Mouse (Mus musculus) common myeloid progenitor, adult 5-6 weeks (primary cell): ENCODE results near the gene St3gal6. TPM values are rescaled to one million over a fixed set of nuclear protein-coding genes. Genes with fewer than 3 reads are reported as not detected.

Experiments
- ATAC-seq: replicated peaks from 2 replicates; pipeline ENCODE4 v1.8.0; 2016; ENCODE audit warnings: low read depth, mild to moderate bottlenecking, moderate TSS enrichment, inconsistent platforms; ENCODE audit not compliant: poor library complexity, severe bottlenecking
- total RNA-seq: library from RNA; stranded (forward); fragments of 200-1000, 187-1606 nt; gene quantifications from 2 replicates; pipeline ENCODE4 v1.2.3, GENCODE M21; 2017

The St3gal6 gene
- total RNA-seq, 1 experiment from 2014 or later, result 18.1 TPM

DNA sequence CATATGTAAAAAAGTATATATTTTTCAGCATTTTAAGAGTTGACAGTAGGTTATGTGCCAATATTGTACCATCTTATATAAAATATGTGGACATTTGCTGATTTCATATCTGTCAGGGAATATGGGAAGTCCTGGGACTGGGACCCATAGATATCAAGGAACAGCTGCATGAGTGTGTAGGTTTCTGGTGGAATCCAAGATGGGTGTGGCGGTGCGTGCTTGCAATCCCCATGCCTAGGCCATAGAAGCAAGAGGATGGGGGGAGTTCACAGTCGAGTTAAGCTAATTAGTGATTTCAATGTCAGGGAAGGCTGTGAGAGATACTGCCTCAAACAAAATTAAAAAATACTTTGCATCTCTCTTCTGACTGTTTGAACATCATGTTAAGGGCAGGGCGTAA lies 75.0 kb downstream of the St3gal6 start:
- no peak for ATAC-seq

DNA sequence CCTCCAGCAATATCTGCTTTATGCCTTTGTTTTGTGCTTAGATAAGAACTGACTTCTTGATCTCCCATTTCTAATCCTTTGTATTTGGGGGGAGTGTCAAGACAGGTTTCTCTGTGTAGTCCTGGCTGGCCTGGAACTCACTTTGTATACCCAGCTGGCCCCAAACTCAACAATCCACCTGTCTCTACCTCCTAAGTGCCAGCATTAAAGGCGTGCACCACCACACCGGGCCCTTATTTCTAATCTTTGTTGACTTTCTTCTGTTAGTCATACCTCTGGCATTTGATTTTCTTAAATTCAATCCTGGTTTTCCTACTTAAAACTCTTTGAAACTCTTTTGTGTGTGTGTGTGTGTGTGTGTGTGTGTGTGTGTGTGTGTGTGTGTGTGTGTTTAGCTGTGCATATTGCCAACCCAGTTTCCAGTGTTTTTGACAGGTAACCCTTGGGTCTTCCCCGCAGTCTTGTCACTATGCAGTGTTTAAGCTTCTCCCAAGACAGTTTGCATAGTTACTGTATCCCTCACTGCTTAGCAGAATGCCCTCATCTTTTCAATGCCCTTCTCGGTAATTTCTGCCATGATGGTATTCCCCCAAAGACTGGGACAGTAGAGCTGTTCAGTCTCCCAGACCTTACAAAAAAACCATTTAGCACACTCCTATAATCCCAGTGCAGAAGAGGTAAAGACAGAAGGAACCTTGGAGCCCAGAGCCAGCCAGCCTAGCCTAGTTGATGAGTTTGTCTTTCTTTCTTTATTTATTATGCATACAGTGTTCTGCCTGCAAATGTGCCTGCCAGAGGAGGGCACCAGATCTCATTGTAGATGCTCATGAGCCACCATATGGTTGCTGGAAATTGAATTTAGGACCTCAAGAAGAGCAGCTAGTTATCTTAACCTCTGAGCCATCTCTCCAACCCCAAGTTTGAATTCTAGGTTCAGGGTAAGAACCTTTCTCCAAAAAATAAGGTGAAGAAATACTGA lies 77.5 kb downstream of the St3gal6 start:
- ATAC-seq, result no peak

DNA sequence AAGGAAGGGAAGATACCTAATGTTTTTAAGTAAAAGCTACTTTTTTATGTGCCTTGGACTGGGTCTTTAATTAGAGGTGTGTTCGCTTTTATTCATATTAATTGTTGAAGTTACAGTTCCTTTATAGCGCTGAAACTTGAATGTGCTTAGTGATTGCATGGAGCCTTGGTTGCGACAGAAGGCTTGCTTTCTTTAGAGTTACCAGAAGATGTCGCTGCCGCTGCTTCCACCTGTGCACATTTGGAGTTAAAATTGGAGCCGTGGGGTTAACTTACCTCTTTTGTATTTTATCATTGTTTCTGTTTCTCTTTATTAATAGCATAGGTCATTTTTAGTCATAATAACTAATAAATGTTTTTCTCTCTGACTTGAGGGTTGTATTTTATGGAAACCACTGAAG lies 79.3 kb downstream of the St3gal6 start:
- ATAC-seq, result peak; percentile 76

DNA sequence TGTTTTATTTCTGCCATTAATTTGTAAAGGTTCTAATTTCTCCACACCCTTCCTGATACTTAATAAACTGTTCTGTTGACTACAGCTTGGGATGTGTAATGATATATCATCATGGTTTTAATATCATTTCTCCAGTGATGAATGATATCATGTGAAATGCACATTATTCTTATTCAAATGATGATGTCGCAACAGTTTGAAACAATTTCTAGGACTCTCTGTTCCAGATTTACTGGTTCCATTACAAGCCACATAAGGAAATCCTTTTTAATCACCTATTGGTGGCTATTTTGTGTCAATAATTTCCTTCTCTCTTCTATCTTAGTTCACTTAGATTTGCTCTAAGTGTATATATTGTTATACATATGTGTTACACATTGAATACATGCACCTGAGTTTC lies 91.7 kb downstream of the St3gal6 start:
- ATAC-seq, result no peak

DNA sequence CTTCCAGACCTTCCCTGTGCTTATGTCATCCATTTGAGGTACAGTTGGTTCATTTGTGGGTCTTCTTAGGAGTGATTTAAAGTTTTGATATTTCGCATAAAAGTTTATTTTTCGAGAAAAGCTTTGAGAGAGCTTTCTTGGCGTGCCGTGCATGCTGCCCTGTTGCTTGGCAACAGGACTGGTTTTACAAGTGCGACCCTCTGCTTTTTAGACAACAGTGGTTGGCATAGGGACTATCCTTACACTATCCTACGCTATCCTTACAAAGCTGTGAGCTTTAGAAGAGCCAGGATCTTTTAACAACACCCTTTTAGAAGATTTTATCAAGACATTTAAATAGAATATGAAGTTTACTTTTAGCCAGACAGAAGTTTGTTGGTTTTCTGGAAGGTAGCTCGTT lies 93.8 kb downstream of the St3gal6 start:
- no peak for ATAC-seq

DNA sequence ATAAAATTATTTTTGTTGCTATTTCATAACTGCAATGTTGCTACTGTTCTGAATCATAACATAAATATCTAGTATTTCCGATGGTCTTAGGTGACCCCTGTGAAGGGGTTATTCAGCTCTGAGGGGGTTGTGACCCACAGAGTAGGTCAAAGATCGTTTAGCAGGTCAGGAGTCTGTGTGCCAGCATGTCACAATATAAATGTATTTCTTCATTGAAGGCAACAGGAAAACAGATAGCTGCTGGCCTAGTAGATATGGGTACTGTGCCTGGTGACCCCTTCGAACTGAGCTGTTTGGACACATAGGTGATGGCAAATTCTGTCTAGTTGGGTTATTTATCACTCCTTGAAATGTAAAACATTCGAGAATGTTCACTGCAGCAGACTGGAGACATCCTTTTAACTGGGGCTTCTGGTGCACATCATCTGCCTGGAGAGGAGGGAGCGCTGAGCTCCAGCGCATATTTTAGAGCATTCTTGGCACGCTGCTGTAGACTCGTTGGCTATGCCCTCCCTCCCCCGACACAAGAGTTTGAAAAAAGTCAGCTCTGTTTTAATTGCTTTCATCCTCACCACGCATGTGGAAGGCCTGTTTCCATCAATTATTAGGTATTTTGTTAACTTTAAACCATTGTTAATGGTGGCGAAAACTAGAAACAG lies 102.2 kb downstream of the St3gal6 start:
- no peak for ATAC-seq

Other genes with a start within 250 kb of the St3gal6 start
- 1.0 and 1.2 TPM in 2 replicates for gene Dcbld2, start 115.8 kb downstream of the St3gal6 start, total RNA-seq
- gene Gm813, start 92.7 kb upstream of the St3gal6 start, total RNA-seq, result not detected in 2 replicates
- not detected in 2 replicates for gene E330017A01Rik, start 114.5 kb upstream of the St3gal6 start, total RNA-seq
- 57.3 and 76.1 TPM in 2 replicates for gene Cpox, start 146.0 kb upstream of the St3gal6 start, total RNA-seq
- gene Gpr15, start 194.8 kb upstream of the St3gal6 start, total RNA-seq, result not detected in 2 replicates
- 24.0 TPM in 2 replicates for gene Cldnd1, start 203.7 kb upstream of the St3gal6 start, total RNA-seq
- gene Olfr172, start 238.9 kb upstream of the St3gal6 start, total RNA-seq, result not detected in 2 replicates